Mouse (Mus musculus) embryonic fibroblast, embryonic 13.5 days (primary cell): ENCODE results near the gene Tmem63a.

ENCODE experiments used
- CTCF ChIP-seq: IDR thresholded peaks from 2 replicates; pipeline ENCODE4 v1.5.1; 2011; ENCODE audit warnings: mild to moderate bottlenecking, control low read depth, low read length, moderate library complexity, borderline replicate concordance; ENCODE audit not compliant: insufficient read depth
- POLR2A ChIP-seq: IDR thresholded peaks from 2 replicates; pipeline ENCODE4 v1.6.1; 2011; ENCODE audit warnings: low read depth, mild to moderate bottlenecking, control low read depth, low read length, moderate library complexity

DNA sequence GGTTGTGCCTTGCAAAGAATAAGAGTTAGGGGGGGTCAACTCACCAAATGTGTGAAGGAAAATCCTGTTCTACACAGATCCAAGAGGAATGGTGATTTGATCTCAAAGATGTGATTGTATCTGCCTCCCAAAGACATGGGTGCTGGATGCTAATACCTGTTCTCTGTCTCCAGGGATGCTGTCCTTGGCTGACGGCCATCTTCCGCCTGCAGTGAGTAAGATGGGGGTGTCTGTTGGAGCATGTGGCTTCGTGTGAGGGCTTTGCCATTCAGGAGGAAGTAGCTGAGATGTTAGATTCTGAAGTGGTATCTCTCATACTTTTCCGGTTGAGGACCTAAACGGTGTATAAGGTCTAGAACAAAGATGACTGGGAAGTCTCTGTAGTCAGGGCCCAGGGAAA is 10.7 kb downstream of the Tmem63a start:
- no peak for TF ChIP-seq POLR2A
- no peak for TF ChIP-seq CTCF
